Mouse (Mus musculus) bone marrow, adult 2 months (tissue): ENCODE measurements around the gene 1700123O20Rik.
A peak's percentile ranks its signal among the peaks of the same experiment; 100 is the strongest.

Experiments
- CTCF ChIP-seq: fragments of 200-500 bp; IDR thresholded peaks from 2 replicates; pipeline ENCODE4 v1.5.1; 2011; ENCODE audit warnings: low read length, control low read depth; ENCODE audit not compliant: control insufficient read depth, insufficient read depth
- POLR2A ChIP-seq: fragments of 200-500 bp; IDR thresholded peaks from 2 replicates; pipeline ENCODE4 v1.6.1; 2011; ENCODE audit warnings: low read depth, mild to moderate bottlenecking, control low read depth, low read length, borderline replicate concordance; ENCODE audit not compliant: control insufficient read depth

GRCm38 (mm10) chr14:54653496-54653895 lies 32.5 kb upstream of the 1700123O20Rik start:
- TF ChIP-seq CTCF: no peak
- TF ChIP-seq POLR2A: peak; percentile 67; the same call in 1 of the 2 replicates
